Mouse (Mus musculus) midbrain, embryonic 14.5 days (tissue): ENCODE results near the gene Gm20695. TPM values are rescaled to one million over a fixed set of nuclear protein-coding genes. Genes with fewer than 3 reads are reported as not detected.
A peak's percentile ranks its signal among the peaks of the same experiment; 100 is the strongest.

ENCODE experiments used
- ATAC-seq: fragments of 200-750 bp; cut with Nextera tagmentation; 2 replicates; pipeline ENCODE4 v1.8.0; 2017; ENCODE audit warnings: moderate number of reproducible peaks, moderate library complexity; ENCODE audit not compliant: low FRiP score, low TSS enrichment
- DNase-seq: peaks from one replicate; pipeline ENCODE4 v3.0.0-alpha.2; 2015
- H3K27ac ChIP-seq: fragments of 300-500 bp; sonication (generic); replicated peaks from 2 replicates; pipeline ENCODE4 v1.5.1; 2014; ENCODE audit warnings: mild to moderate bottlenecking, low read depth, low read length, moderate library complexity
- H3K27me3 ChIP-seq: fragments of 300-500 bp; sonication (generic); 2 replicates; pipeline ENCODE4 v1.6.1; 2014; ENCODE audit warnings: low read length, control low read depth, mixed read lengths; ENCODE audit not compliant: control insufficient read depth, insufficient read depth
- H3K36me3 ChIP-seq: fragments of 300-500 bp; sonication (generic); 2 replicates; pipeline ENCODE4 v1.6.1; 2014; ENCODE audit warnings: low read length, control low read depth; ENCODE audit not compliant: control insufficient read depth, insufficient read depth
- H3K4me1 ChIP-seq: fragments of 300-500 bp; sonication (generic); 2 replicates; pipeline ENCODE4 v1.6.1; 2014; ENCODE audit warnings: mild to moderate bottlenecking, antibody characterized with exemption, low read length, control low read depth; ENCODE audit not compliant: control insufficient read depth, insufficient read depth
- H3K4me2 ChIP-seq: fragments of 300-500 bp; sonication (generic); 2 replicates; pipeline ENCODE4 v1.6.1; 2014; ENCODE audit warnings: mild to moderate bottlenecking, low read length, moderate library complexity
- H3K4me3 ChIP-seq: fragments of 300-500 bp; sonication (generic); replicated peaks from 2 replicates; pipeline ENCODE4 v1.5.1; 2014; ENCODE audit warnings: low read depth, low read length
- H3K9ac ChIP-seq: fragments of 300-500 bp; sonication (generic); replicated peaks from 2 replicates; pipeline ENCODE4 v1.6.1; 2014; ENCODE audit warnings: mild to moderate bottlenecking, low read length, moderate library complexity
- H3K9me3 ChIP-seq: fragments of 300-500 bp; sonication (generic); 2 replicates; pipeline ENCODE4 v1.6.1; 2016; ENCODE audit warnings: low read length, control low read depth, mixed read lengths; ENCODE audit not compliant: control insufficient read depth
- WGBS: fragments of 180-500 bp; shearing (Covaris S2); extraction: QIAGEN DNeasy Blood & Tissue Kit; methylation state at CpG from one replicate; pipeline ENCODE4 v1.1.7; 2014; 5-methylcytosine and 5-hydroxymethylcytosine counted together
- polyA plus RNA-seq: library from polyadenylated mRNA; unstranded; fragments of >200 nt; fragmentation: Nextera tagmentation; extraction: Ambion mirVana; gene quantifications from 2 replicates; pipeline ENCODE4 v1.2.1, GENCODE M21; 2014

Gene Gm20695
- polyA plus RNA-seq, 1 experiment from 2014 or later = 3.7 TPM

DNA sequence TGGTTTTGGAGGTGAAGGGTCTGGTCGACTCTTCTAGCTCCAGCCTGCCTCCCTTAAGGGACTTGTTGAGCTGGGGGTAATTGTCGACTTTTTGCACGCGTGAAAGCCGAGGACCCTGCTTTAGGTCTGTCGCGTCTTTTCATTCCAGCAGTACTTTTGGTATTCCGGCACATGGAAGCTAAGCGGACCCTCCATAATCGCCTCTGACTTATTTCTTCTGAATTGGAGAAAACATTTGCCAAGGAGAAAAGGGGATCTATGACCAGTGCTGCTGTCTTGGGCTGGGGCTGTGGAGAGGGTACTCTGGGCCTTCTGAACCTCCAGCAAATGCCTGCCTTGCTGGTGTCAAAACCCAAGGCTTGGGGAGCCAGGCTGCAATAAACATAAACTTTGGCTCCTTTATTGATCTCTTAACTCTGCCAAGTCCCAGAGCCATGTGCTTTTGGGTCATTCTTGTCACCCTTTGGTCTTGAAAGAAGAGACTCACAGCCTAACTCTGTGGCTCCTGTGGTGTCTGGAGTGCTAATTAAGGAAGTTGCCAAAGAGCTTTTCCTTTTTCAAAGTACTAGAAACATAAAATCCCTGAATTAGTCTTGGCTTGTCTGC lies 720 bp downstream of the Gm20695 start:
- 2% methylated on average over 10 of the region's 10 CpGs for whole genome bisulfite sequencing
- Histone ChIP-seq H3K9me3 (no peaks in the 10 kb centered on the region), H3K27ac (peak overlapping the region; percentile 95), H3K4me1 (peaks cover 14% of the 10 kb centered on the region), H3K4me3 (peak overlapping the region; percentile 92), H3K27me3 (no peaks in the 10 kb centered on the region), H3K4me2 (peak overlapping the region; percentile 82), H3K36me3 (no peaks in the 10 kb centered on the region), H3K9ac (peak overlapping the region; percentile 88)
- DNase-seq = no peak
- peak; percentile 7; the same call in 1 of the 2 replicates for ATAC-seq

DNA sequence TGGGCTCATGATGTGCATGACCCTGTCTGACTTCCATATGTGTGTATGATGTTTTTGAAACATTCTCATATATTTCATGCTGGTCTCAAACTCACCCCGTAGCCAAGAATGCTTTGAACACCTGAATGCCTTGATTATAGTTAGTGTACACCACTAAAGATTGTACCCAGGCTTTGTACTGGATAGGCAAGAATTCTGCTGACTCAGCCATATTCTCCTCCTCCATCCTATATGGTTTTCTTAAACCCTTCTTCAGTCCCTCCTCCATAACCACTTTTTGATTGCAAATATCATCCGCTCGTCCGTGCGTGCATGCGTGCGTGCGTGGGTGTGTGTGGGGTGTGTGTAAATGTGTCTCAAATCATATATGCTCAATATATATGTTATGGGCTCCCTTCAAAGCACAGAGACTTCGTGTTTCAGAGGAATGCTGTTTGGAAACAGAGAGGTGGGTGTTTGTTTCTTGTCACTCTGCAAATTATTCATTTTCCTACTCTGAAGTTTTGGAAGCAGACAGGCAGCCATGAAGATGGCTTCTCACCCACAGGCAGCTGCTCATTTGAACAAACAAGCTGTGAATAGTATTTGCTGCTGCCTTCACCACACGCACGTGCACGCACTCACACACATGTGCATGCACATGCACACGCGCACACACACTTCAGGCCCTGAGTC lies 7.3 kb downstream of the Gm20695 start:
- no peak overlapping the region for H3K27ac ChIP-seq
- no peak overlapping the region for H3K4me2 ChIP-seq
- no peak overlapping the region for H3K4me3 ChIP-seq
- no peaks in the 10 kb centered on the region for H3K4me1 ChIP-seq
- no peak for DNase-seq
- no peaks in the 10 kb centered on the region for H3K9me3 ChIP-seq
- ATAC-seq = no peak
- peaks cover 24% of the 10 kb centered on the region for H3K36me3 ChIP-seq
- H3K27me3 ChIP-seq = no peaks in the 10 kb centered on the region
- no peak overlapping the region for H3K9ac ChIP-seq
- WGBS = 94% methylated on average over 14 of the region's 14 CpGs

DNA sequence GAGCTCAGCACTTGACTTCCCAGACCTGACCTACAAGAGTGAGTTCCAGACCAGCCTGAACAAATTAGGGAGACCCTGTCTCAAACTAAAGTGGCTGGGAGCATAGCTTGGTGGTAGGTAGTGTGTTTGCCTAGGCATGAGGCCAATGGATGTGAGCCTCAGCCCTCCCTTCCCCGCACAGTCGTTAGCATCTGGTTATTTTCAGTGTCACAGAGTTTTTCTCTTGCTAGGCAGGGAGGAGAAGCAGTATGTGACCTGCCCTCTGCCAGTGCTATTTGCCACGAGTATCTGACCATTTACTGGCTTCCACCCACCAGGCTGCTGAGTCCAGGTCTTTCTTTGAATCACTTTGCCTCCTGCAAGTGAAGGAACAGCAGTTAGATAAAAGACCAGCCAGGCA lies 9.3 kb downstream of the Gm20695 start:
- Histone ChIP-seq H3K9ac (no peak overlapping the region), H3K4me3 (no peak overlapping the region), H3K9me3 (no peaks in the 10 kb centered on the region), H3K27me3 (no peaks in the 10 kb centered on the region), H3K36me3 (peaks cover 43% of the 10 kb centered on the region), H3K4me1 (no peaks in the 10 kb centered on the region), H3K27ac (no peak overlapping the region), H3K4me2 (no peak overlapping the region)
- ATAC-seq = no peak
- no peak for DNase-seq
- 88% methylated on average over 3 of the region's 3 CpGs for WGBS

DNA sequence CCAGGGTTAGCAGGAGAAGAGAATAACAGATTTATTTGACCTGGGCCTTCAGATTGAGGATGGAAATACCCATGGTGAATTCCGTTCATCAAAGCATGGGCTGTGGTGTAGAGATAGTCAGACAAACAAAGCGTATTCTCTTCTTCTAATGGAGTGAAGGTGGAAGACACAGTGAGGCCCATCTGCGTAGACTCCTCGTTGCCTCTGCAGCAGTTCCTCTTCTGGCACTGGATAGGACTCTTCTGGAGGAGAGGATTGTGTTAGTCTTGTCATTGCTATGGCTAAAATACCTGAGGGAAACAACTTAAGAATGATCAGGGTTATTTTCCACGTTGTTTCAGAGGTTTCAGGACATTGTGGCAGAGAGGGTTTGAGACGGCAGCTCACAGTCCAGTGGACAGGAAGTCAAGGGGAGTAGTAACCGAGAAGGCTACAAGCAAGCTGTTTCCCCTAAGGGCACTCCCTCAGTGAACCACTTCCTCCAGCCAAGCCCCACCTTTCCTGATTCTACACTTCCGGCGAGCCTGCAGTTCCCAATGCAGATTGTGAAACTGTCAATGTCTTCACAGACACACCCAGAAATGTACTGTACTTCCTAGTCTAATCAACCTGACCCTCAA lies 10.8 kb downstream of the Gm20695 start:
- ATAC-seq (no peak), DNase-seq (no peak)
- Histone ChIP-seq H3K4me3 (no peak overlapping the region), H3K27ac (no peak overlapping the region), H3K4me1 (no peaks in the 10 kb centered on the region), H3K4me2 (no peak overlapping the region), H3K9ac (no peak overlapping the region), H3K36me3 (peaks cover 59% of the 10 kb centered on the region), H3K27me3 (no peaks in the 10 kb centered on the region), H3K9me3 (no peaks in the 10 kb centered on the region)
- 91% methylated on average over 9 of the region's 9 CpGs for WGBS

DNA sequence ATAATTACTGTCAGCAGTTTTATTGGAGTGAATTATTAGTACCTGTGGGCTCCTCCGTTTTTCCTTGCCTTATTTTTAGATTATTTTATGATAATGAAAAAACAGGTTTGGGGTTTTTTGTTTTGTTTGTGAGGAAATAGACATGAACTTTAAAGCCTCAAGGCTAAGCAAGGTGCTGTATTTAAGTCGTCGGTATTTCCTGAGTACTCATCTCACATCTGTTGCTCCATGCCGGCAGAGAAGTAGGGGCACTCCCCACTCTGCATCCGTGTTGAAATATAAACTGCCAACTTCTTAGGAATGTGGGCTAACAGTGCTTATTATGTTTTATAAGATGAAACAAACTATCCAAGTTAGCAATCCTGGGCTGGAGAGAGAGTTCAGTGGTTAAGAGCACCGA lies 11.6 kb downstream of the Gm20695 start:
- no peak overlapping the region for H3K9ac ChIP-seq
- H3K27me3 ChIP-seq = no peaks in the 10 kb centered on the region
- H3K4me1 ChIP-seq = no peaks in the 10 kb centered on the region
- H3K9me3 ChIP-seq = no peaks in the 10 kb centered on the region
- 91% methylated on average over 6 of the region's 6 CpGs for WGBS
- DNase-seq (no peak), ATAC-seq (no peak)
- no peak overlapping the region for H3K4me3 ChIP-seq
- H3K4me2 ChIP-seq = no peak overlapping the region
- H3K27ac ChIP-seq = no peak overlapping the region
- H3K36me3 ChIP-seq = peaks cover 66% of the 10 kb centered on the region

DNA sequence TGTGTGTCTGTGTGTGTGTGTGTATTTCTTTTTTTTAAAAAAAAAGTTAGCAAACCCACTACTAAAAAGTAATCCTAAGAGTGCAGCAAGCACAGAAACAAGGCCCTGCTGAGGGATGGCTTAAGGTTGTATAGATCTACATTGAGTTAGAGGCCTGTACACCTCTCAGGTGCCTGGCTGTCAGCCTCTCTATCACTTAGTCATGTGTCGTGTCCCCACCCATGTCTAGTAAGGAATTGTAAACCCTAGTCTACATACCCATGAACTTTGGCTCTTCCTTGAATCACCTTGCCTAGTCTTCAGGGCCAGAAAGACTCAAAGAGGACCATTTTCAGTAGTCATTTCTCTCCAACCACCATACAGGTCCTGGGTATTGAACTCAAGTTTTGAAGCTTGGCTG lies 12.1 kb downstream of the Gm20695 start:
- no peak for ATAC-seq
- H3K36me3 ChIP-seq = peaks cover 72% of the 10 kb centered on the region

DNA sequence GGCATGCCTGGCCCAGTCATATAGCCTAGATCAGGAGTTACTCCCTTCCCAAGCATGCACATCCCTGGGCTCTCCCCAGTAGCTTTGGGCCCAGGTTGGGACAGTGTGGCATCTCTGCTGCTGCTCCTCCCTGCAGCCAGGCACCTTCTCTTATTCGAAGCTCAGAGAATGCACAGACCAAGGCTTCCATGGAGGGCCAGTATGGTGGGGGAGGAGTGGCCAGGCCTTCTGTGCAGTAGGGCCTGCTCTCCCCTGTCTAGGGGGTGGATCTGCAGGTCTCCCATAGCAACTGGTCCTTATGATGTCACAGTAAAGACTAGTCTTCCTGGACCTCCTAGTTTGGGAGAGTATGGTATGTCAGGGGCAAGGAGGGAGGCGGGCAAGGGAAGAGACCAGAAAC lies 23.0 kb downstream of the Gm20695 start:
- Histone ChIP-seq H3K9me3 (no peaks in the 10 kb centered on the region), H3K4me3 (no peak overlapping the region), H3K36me3 (peaks cover 53% of the 10 kb centered on the region), H3K27me3 (no peaks in the 10 kb centered on the region), H3K27ac (no peak overlapping the region), H3K4me1 (peaks cover 12% of the 10 kb centered on the region), H3K9ac (no peak overlapping the region), H3K4me2 (peak overlapping the region; percentile 76; the same call in 1 of the 2 replicates)
- ATAC-seq (no peak), DNase-seq (no peak)
- 74% methylated on average over 2 of the region's 2 CpGs for WGBS

More for the DNA sequence above, 12.1 kb downstream of the Gm20695 start:
- no peak for DNase-seq
- no peak overlapping the region for H3K27ac ChIP-seq
- H3K4me1 ChIP-seq = no peaks in the 10 kb centered on the region
- WGBS = 90% methylated on average over 1 of the region's 1 CpGs
- H3K4me2 ChIP-seq = no peak overlapping the region
- H3K9ac ChIP-seq = no peak overlapping the region
- H3K9me3 ChIP-seq = no peaks in the 10 kb centered on the region
- H3K4me3 ChIP-seq = no peak overlapping the region
- no peaks in the 10 kb centered on the region for H3K27me3 ChIP-seq

DNA sequence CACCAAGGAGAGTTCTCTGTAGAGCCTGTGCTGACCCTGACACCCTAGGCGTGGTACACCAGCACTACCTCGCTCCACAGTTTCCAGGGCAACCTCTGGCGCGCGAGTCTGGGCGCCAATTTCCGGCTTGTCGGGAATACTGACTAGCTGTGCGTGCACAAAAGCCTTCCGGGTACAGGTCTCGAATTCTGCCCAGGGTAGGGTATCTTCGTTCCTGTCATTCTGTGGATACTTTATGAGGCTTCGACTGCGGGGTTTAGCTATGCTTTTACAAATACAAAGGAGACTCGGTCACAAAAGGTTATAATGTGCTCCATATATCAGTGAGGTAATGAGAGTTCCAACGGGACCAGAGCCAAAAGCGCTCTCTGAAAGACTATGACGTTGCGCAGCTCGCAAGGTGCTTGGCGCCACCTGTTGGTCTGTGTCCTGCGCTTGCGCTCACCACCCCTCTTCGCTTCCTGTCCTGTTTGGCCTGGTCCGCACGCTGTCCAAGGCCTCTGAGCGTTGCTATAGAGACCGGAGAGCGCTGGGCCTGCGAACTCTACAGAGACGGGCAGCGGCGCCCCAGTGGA lies 24.2 kb downstream of the Gm20695 start, which contains the start of the genes 1700037C18Rik and Cluap1:
1700037C18Rik (minus strand) TSS at position 153 of the 575 bp plus-strand sequence.
Cluap1 (plus strand) TSS at position 265 of the 575 bp plus-strand sequence.
- peak within 1 kb of the TSS; percentile 58 for H3K4me3 ChIP-seq
- DNase-seq (peak; percentile 96), ATAC-seq (peak; percentile 94)
- H3K27me3 ChIP-seq = no peaks in the 10 kb centered on the region
- H3K9ac ChIP-seq = peak within 1 kb of the TSS; percentile 68
- peaks cover 12% of the 10 kb centered on the region for H3K4me1 ChIP-seq
- no peaks in the 10 kb centered on the region for H3K9me3 ChIP-seq
- H3K4me2 ChIP-seq = peak within 1 kb of the TSS; percentile 76
- under 1% methylated on average over 33 of the region's 33 CpGs for WGBS
- peaks cover 53% of the 10 kb centered on the region for H3K36me3 ChIP-seq
- peak within 1 kb of the TSS; percentile 79 for H3K27ac ChIP-seq
